Mouse (Mus musculus) MEL (cell line): ENCODE measurements around the gene Dpy19l1. TPM values are rescaled to one million over a fixed set of nuclear protein-coding genes. Genes with fewer than 3 reads are reported as not detected.

ENCODE experiments used
- DNase-seq: peaks from one replicate; pipeline ENCODE4 v3.0.0; 2011; ENCODE audit warnings: low read depth, low spot score
- H3K27ac ChIP-seq: 2 replicates; pipeline ENCODE4 v1.5.1; 2012; ENCODE audit warnings: low read depth, mild to moderate bottlenecking, control low read depth, low read length, moderate library complexity; ENCODE audit not compliant: control insufficient read depth
- H3K27me3 ChIP-seq, 2 experiments: fragments of 150-350 bp in 1 of 2; sonication (generic) in 1 of 2; 2 replicates each; pipeline ENCODE4 v1.6.1; 2012; ENCODE audit warnings: low read length in 2 of 2, mild to moderate bottlenecking in 2 of 2, improper control_type of control experiment in 1 of 2, moderate library complexity in 1 of 2; ENCODE audit not compliant: insufficient read depth in 2 of 2, control insufficient read depth in 1 of 2
- H3K36me3 ChIP-seq, 2 experiments: 2 replicates each; pipeline ENCODE4 v1.6.1; 2012 to 2014; ENCODE audit warnings: low read length in 2 of 2, improper control_type of control experiment in 1 of 2, inconsistent platforms in 1 of 2, mild to moderate bottlenecking in 1 of 2; ENCODE audit not compliant: insufficient read depth in 2 of 2, control insufficient read depth in 1 of 2
- H3K4me1 ChIP-seq, 2 experiments: fragments of 150-350 bp in 1 of 2; sonication (generic) in 1 of 2; 2 replicates each; pipeline ENCODE4 v1.6.1; 2012; ENCODE audit warnings: low read length in 2 of 2, improper control_type of control experiment in 1 of 2, mild to moderate bottlenecking in 1 of 2; ENCODE audit not compliant: insufficient read depth in 2 of 2, control insufficient read depth in 1 of 2
- H3K4me3 ChIP-seq, 2 experiments: fragments of 150-350 bp in 1 of 2; sonication (generic) in 1 of 2; 2 replicates each; pipeline ENCODE4 v1.5.1; 2012; ENCODE audit warnings: low read depth in 2 of 2, low read length in 2 of 2, mild to moderate bottlenecking in 2 of 2, moderate library complexity in 2 of 2, control low read depth in 1 of 2, improper control_type of control experiment in 1 of 2; ENCODE audit not compliant: control insufficient read depth in 1 of 2, insufficient read depth in 1 of 2
- H3K79me2 ChIP-seq: 2 replicates; pipeline ENCODE4 v1.6.1; 2012; ENCODE audit warnings: mild to moderate bottlenecking, low read length, moderate library complexity; ENCODE audit not compliant: control insufficient read depth, poor library complexity, insufficient read depth
- H3K9ac ChIP-seq: 2 replicates; pipeline ENCODE4 v1.6.1; 2012; ENCODE audit warnings: low read depth, mild to moderate bottlenecking, control low read depth, low read length, moderate library complexity; ENCODE audit not compliant: control insufficient read depth, poor library complexity, severe bottlenecking
- H3K9me3 ChIP-seq: fragments of 150-350 bp; sonication (generic); replicated peaks from 2 replicates; pipeline ENCODE4 v1.6.1; 2012; ENCODE audit warnings: mild to moderate bottlenecking, low read length, improper control_type of control experiment, moderate library complexity; ENCODE audit not compliant: insufficient read depth
- BHLHE40 ChIP-seq: IDR thresholded peaks from 2 replicates; pipeline ENCODE4 v1.6.1; 2012; ENCODE audit warnings: low read depth, mild to moderate bottlenecking, inconsistent platforms, low read length, improper control_type of control experiment, borderline replicate concordance
- CHD1 ChIP-seq: IDR thresholded peaks from 2 replicates; pipeline ENCODE4 v1.6.1; 2012; ENCODE audit warnings: low read depth, mild to moderate bottlenecking, inconsistent platforms, low read length, improper control_type of control experiment
- ELF1 ChIP-seq: IDR thresholded peaks from 2 replicates; pipeline ENCODE4 v1.6.1; 2014; ENCODE audit warnings: low read depth, mild to moderate bottlenecking, inconsistent platforms, low read length, improper control_type of control experiment, moderate library complexity
- EP300 ChIP-seq, 2 experiments: IDR thresholded peaks; 2 replicates each; pipeline ENCODE4 v1.6.1; 2011; ENCODE audit warnings: improper control_type of control experiment in 2 of 2, low read length in 2 of 2, low read depth in 1 of 2, mild to moderate bottlenecking in 1 of 2
- GABPA ChIP-seq: IDR thresholded peaks from 2 replicates; pipeline ENCODE4 v1.6.1; 2012; ENCODE audit warnings: low read depth, mild to moderate bottlenecking, inconsistent platforms, low read length, improper control_type of control experiment, moderate library complexity
- GATA1 ChIP-seq: IDR thresholded peaks from 2 replicates; pipeline ENCODE4 v1.6.1; 2011; ENCODE audit warnings: low read depth, low read length, improper control_type of control experiment
- HCFC1 ChIP-seq: IDR thresholded peaks from 2 replicates; pipeline ENCODE4 v1.6.1; 2012; ENCODE audit warnings: low read depth, mild to moderate bottlenecking, inconsistent platforms, low read length, improper control_type of control experiment, moderate library complexity
- JUND ChIP-seq: IDR thresholded peaks from 2 replicates; pipeline ENCODE4 v1.6.1; 2011; ENCODE audit warnings: low read depth, mild to moderate bottlenecking, improper control_type of control experiment, low read length
- MAFK ChIP-seq: IDR thresholded peaks from 2 replicates; pipeline ENCODE4 v1.6.1; 2011; ENCODE audit warnings: low read depth, mild to moderate bottlenecking, low read length, improper control_type of control experiment, borderline replicate concordance
- MAZ ChIP-seq: IDR thresholded peaks from 2 replicates; pipeline ENCODE4 v1.6.1; 2012; ENCODE audit warnings: low read depth, mild to moderate bottlenecking, inconsistent platforms, low read length, improper control_type of control experiment
- MEF2A ChIP-seq: IDR thresholded peaks from 2 replicates; pipeline ENCODE4 v1.6.1; 2014; ENCODE audit warnings: low read depth, mild to moderate bottlenecking, inconsistent platforms, low read length, improper control_type of control experiment; ENCODE audit not compliant: poor library complexity, insufficient replicate concordance, severe bottlenecking; ENCODE audit errors: extremely low read depth
- MXI1 ChIP-seq: IDR thresholded peaks from 2 replicates; pipeline ENCODE4 v1.6.1; 2011; ENCODE audit warnings: mild to moderate bottlenecking, low read depth, low read length, improper control_type of control experiment
- MYB ChIP-seq: IDR thresholded peaks from 2 replicates; pipeline ENCODE4 v1.6.1; 2011; ENCODE audit warnings: mild to moderate bottlenecking, low read depth, low read length, improper control_type of control experiment
- NELFE ChIP-seq: IDR thresholded peaks from 2 replicates; pipeline ENCODE4 v1.6.1; 2011; ENCODE audit warnings: low read depth, low read length, improper control_type of control experiment
- NRF1 ChIP-seq: IDR thresholded peaks from 2 replicates; pipeline ENCODE4 v1.6.1; 2014; ENCODE audit warnings: low read depth, mild to moderate bottlenecking, inconsistent platforms, low read length, improper control_type of control experiment, moderate library complexity; ENCODE audit not compliant: poor library complexity, insufficient read depth, severe bottlenecking
- POLR2AphosphoS2 ChIP-seq: IDR thresholded peaks from 2 replicates; pipeline ENCODE4 v1.6.1; 2011; ENCODE audit warnings: low read length, improper control_type of control experiment
- RCOR1 ChIP-seq: IDR thresholded peaks from 2 replicates; pipeline ENCODE4 v1.6.1; 2012; ENCODE audit warnings: low read depth, mild to moderate bottlenecking, inconsistent platforms, low read length, improper control_type of control experiment
- SMC3 ChIP-seq: IDR thresholded peaks from 2 replicates; pipeline ENCODE4 v1.6.1; 2011; ENCODE audit warnings: low read depth, low read length, improper control_type of control experiment
- TAL1 ChIP-seq: IDR thresholded peaks from 2 replicates; pipeline ENCODE4 v1.6.1; 2012; ENCODE audit warnings: mild to moderate bottlenecking, inconsistent platforms, low read length, moderate library complexity, mixed read lengths
- TBP ChIP-seq: IDR thresholded peaks from 2 replicates; pipeline ENCODE4 v1.8.0; 2011; ENCODE audit warnings: low read depth, low read length, improper control_type of control experiment
- TCF12 ChIP-seq: IDR thresholded peaks from 2 replicates; pipeline ENCODE4 v1.6.1; 2014; ENCODE audit warnings: low read depth, mild to moderate bottlenecking, inconsistent platforms, low read length, improper control_type of control experiment, moderate library complexity
- USF1 ChIP-seq: IDR thresholded peaks from 2 replicates; pipeline ENCODE4 v1.6.1; 2014; ENCODE audit warnings: low read depth, mild to moderate bottlenecking, inconsistent platforms, low read length, improper control_type of control experiment, moderate library complexity
- USF2 ChIP-seq, 2 experiments: IDR thresholded peaks; 2 replicates each; pipeline ENCODE4 v1.6.1; 2011 to 2012; ENCODE audit warnings: improper control_type of control experiment in 2 of 2, low read length in 2 of 2, borderline replicate concordance in 1 of 2, inconsistent platforms in 1 of 2, low read depth in 1 of 2, mild to moderate bottlenecking in 1 of 2; ENCODE audit not compliant: insufficient read depth in 1 of 2
- ZC3H11A ChIP-seq: IDR thresholded peaks from 2 replicates; pipeline ENCODE4 v1.6.1; 2012; ENCODE audit warnings: low read depth, mild to moderate bottlenecking, inconsistent platforms, low read length, improper control_type of control experiment
- ZMIZ1 ChIP-seq: IDR thresholded peaks from 2 replicates; pipeline ENCODE4 v1.6.1; 2012; ENCODE audit warnings: low read depth, mild to moderate bottlenecking, inconsistent platforms, low read length, improper control_type of control experiment, moderate library complexity
- polyA plus RNA-seq, 2 experiments: library from polyadenylated mRNA; stranded (reverse) in 1 of 2; unstranded in 1 of 2; fragments of >175 nt in 1 of 2; fragments of >200 nt in 1 of 2; gene quantifications; 2 replicates each; pipeline versions ENCODE4 v1.2.1 to v1.2.4; 2012; ENCODE audit warnings: low replicate concordance in 2 of 2, low read depth in 1 of 2; ENCODE audit not compliant: insufficient read length in 2 of 2, insufficient read depth in 1 of 2, missing spikeins in 1 of 2
- total RNA-seq: library from RNA; depleted of rRNA; stranded (reverse); fragments of 300-350 nt; gene quantifications from 2 replicates; pipeline ENCODE4 v1.2.3, GENCODE M21; 2012

Dpy19l1 gene
- total and polyA plus RNA-seq, 3 experiments = 26.9 to 71.6 (median 35.3) TPM

- Histone ChIP-seq H3K27me3 (no peaks in the 10 kb centered on the region), H3K4me1 (no peaks in the 10 kb centered on the region), H3K4me3 (no peak overlapping the region), H3K9me3 (no peaks in the 10 kb centered on the region), H3K27ac (no peak overlapping the region), H3K79me2 (no peaks in the 10 kb centered on the region), H3K9ac (no peak overlapping the region), H3K36me3 (peaks cover 0 to 18% of the 10 kb centered on the region in 2 experiments; a peak in 2 of 4 replicates)
- TF ChIP-seq TCF12 (no peak), NRF1 (no peak), MEF2A (no peak), USF2 (IDR thresholded peaks at IDR 0.05; ENCODE audit: borderline replicate concordance in 1 of 2, insufficient read depth in 1 of 2, low read depth in 1 of 2, low read length in 2 of 2) (no peak), TAL1 (no peak), SMC3 (no peak), ZMIZ1 (no peak), ELF1 (no peak), NELFE (no peak), POLR2AphosphoS2 (no peak), MAZ (no peak), MYB (no peak), EP300 (IDR thresholded peaks at IDR 0.05; ENCODE audit: low read depth in 1 of 2, low read length in 2 of 2) (no peak), MXI1 (no peak), JUND (no peak), TBP (no peak)
- DNase-seq = no peak
Measured at GRCm38 (mm10) chr9:24450524-24450923, 52.4 kb downstream of the Dpy19l1 start.

GRCm38 (mm10) chr9:24434901-24435300, 68.0 kb downstream of the Dpy19l1 start:
- Histone ChIP-seq H3K4me1 (peaks cover 3% of the 10 kb centered on the region in 2 experiments; a peak in 1 of 4 replicates), H3K9ac (no peak overlapping the region)
- TF ChIP-seq ZC3H11A = no peak
- TF ChIP-seq NRF1 = no peak
- TF ChIP-seq RCOR1 = no peak
- no peak for TF ChIP-seq GABPA
- no peak for TF ChIP-seq BHLHE40
- TF ChIP-seq USF2 (IDR thresholded peaks at IDR 0.05; ENCODE audit: borderline replicate concordance in 1 of 2, insufficient read depth in 1 of 2, low read depth in 1 of 2, low read length in 2 of 2) = no peak
- TF ChIP-seq POLR2AphosphoS2 = no peak
- no peak for TF ChIP-seq TAL1
- TF ChIP-seq NELFE = no peak
- no peak for TF ChIP-seq GATA1
- TF ChIP-seq CHD1 = no peak
- no peak for TF ChIP-seq MAFK
- no peak for TF ChIP-seq HCFC1
- no peak for TF ChIP-seq USF1
- TF ChIP-seq, all 39 proteins: peak for 0
- Histone ChIP-seq H3K9me3 (no peaks in the 10 kb centered on the region), H3K27ac (no peak overlapping the region), H3K27me3 (no peaks in the 10 kb centered on the region), H3K36me3 (peaks cover 0 to 2% of the 10 kb centered on the region in 2 experiments; a peak in 3 of 4 replicates), H3K4me3 (no peak overlapping the region), H3K79me2 (no peaks in the 10 kb centered on the region)
- DNase-seq = no peak
